Mouse (Mus musculus) forebrain, embryonic 15.5 days (tissue): ENCODE results near the gene Gm42906. TPM values are rescaled to one million over a fixed set of nuclear protein-coding genes. Genes with fewer than 3 reads are reported as not detected.

Experiments
- ATAC-seq: fragments of 200-750 bp; cut with Nextera tagmentation; replicated peaks from 2 replicates; pipeline ENCODE4 v1.8.0; 2017; ENCODE audit warnings: mild to moderate bottlenecking, moderate TSS enrichment, moderate library complexity
- H3K27ac ChIP-seq: fragments of 300-500 bp; sonication (generic); replicated peaks from 2 replicates; pipeline ENCODE4 v1.5.1; 2015; ENCODE audit warnings: mild to moderate bottlenecking, inconsistent platforms
- H3K27me3 ChIP-seq: fragments of 300-500 bp; sonication (generic); 2 replicates; pipeline ENCODE4 v1.6.1; 2015; ENCODE audit warnings: inconsistent platforms
- H3K36me3 ChIP-seq: fragments of 300-500 bp; sonication (generic); 2 replicates; pipeline ENCODE4 v1.6.1; 2015; ENCODE audit warnings: mild to moderate bottlenecking, inconsistent platforms
- H3K4me1 ChIP-seq: fragments of 300-500 bp; sonication (generic); 2 replicates; pipeline ENCODE4 v1.6.1; 2015; ENCODE audit warnings: inconsistent platforms
- H3K4me2 ChIP-seq: fragments of 300-500 bp; sonication (generic); replicated peaks from 2 replicates; pipeline ENCODE4 v1.6.1; 2015; ENCODE audit warnings: mild to moderate bottlenecking, inconsistent platforms
- H3K4me3 ChIP-seq: fragments of 300-500 bp; sonication (generic); 2 replicates; pipeline ENCODE4 v1.5.1; 2015; ENCODE audit warnings: mild to moderate bottlenecking, inconsistent platforms
- H3K9ac ChIP-seq: fragments of 300-500 bp; sonication (generic); replicated peaks from 2 replicates; pipeline ENCODE4 v1.6.1; 2015; ENCODE audit warnings: mild to moderate bottlenecking, inconsistent platforms
- H3K9me3 ChIP-seq: fragments of 300-500 bp; sonication (generic); 2 replicates; pipeline ENCODE4 v1.6.1; 2016; ENCODE audit warnings: inconsistent platforms
- WGBS: fragments of 180-500 bp; shearing (Covaris S2); methylation state at CpG from one replicate; pipeline ENCODE4 v1.1.7; 2015; ENCODE audit warnings: mixed read lengths; 5-methylcytosine and 5-hydroxymethylcytosine counted together
- polyA plus RNA-seq: library from polyadenylated mRNA; unstranded; fragments of >200 nt; fragmentation: Nextera tagmentation; extraction: Ambion mirVana; gene quantifications from 2 replicates; pipeline ENCODE4 v1.2.1, GENCODE M21; 2015

Gene Gm42906
- polyA plus RNA-seq, 1 experiment from 2014 or later, result not detected

- no peak overlapping the region for H3K9ac ChIP-seq
- H3K27ac ChIP-seq, result no peak overlapping the region
- no peak overlapping the region for H3K4me3 ChIP-seq
- H3K27me3 ChIP-seq, result no peaks in the 10 kb centered on the region
- no peaks in the 10 kb centered on the region for H3K36me3 ChIP-seq
- H3K9me3 ChIP-seq, result no peaks in the 10 kb centered on the region
- WGBS, result 95% methylated on average over 14 of the region's 14 CpGs
- no peak for ATAC-seq
- no peaks in the 10 kb centered on the region for H3K4me1 ChIP-seq
- no peak overlapping the region for H3K4me2 ChIP-seq
Measured at GRCm38 (mm10) chr5:151133744-151134143, 294.2 kb downstream of the Gm42906 start.

DNA sequence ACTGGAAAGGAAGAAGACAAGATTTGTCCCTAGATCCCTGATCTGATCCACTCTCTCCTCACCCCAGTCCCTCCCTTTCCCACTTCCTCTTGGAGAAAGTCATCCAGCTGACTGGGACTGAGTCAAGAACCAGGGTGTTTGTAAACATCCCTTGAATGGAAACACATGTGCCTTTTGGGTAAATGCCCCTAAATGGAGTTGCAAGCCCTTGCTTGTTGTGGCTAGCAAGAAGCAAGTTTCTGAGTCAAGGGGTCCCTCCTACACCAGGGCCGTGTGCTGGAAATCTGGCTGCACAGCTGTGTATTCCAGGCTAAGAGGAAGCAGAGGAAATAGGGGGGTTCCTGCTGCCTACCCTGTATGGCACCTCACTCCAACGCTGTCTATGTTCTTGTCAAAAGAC lies 298.2 kb downstream of the Gm42906 start:
- 83% methylated on average over 2 of the region's 2 CpGs for WGBS
- Histone ChIP-seq H3K36me3 (no peaks in the 10 kb centered on the region), H3K4me1 (no peaks in the 10 kb centered on the region), H3K27ac (no peak overlapping the region), H3K9ac (no peak overlapping the region), H3K4me3 (no peak overlapping the region), H3K4me2 (no peak overlapping the region), H3K27me3 (no peaks in the 10 kb centered on the region), H3K9me3 (no peaks in the 10 kb centered on the region)
- no peak for ATAC-seq

GRCm38 (mm10) chr5:151127298-151127717 lies 300.7 kb downstream of the Gm42906 start:
- Histone ChIP-seq H3K27me3 (no peaks in the 10 kb centered on the region), H3K4me1 (no peaks in the 10 kb centered on the region), H3K9me3 (no peaks in the 10 kb centered on the region), H3K9ac (no peak overlapping the region), H3K4me2 (no peak overlapping the region), H3K27ac (no peak overlapping the region), H3K4me3 (no peak overlapping the region), H3K36me3 (no peaks in the 10 kb centered on the region)
- 51% methylated on average over 6 of the region's 6 CpGs for WGBS
- ATAC-seq, result no peak

- Histone ChIP-seq H3K36me3 (no peaks in the 10 kb centered on the region), H3K4me3 (no peak overlapping the region), H3K9me3 (no peaks in the 10 kb centered on the region), H3K27ac (no peak overlapping the region), H3K4me1 (no peaks in the 10 kb centered on the region), H3K4me2 (no peak overlapping the region), H3K27me3 (no peaks in the 10 kb centered on the region), H3K9ac (no peak overlapping the region)
- ATAC-seq, result no peak
- WGBS, result 79% methylated on average over 10 of the region's 10 CpGs
Measured at GRCm38 (mm10) chr5:151126608-151127005, 301.4 kb downstream of the Gm42906 start.

GRCm38 (mm10) chr5:151125985-151126607 lies 301.9 kb downstream of the Gm42906 start:
- Histone ChIP-seq H3K36me3 (no peaks in the 10 kb centered on the region), H3K4me1 (no peaks in the 10 kb centered on the region), H3K27ac (no peak overlapping the region), H3K9ac (no peak overlapping the region), H3K27me3 (no peaks in the 10 kb centered on the region), H3K4me2 (no peak overlapping the region), H3K4me3 (no peak overlapping the region), H3K9me3 (no peaks in the 10 kb centered on the region)
- ATAC-seq, result no peak
- 83% methylated on average over 6 of the region's 6 CpGs for WGBS

DNA sequence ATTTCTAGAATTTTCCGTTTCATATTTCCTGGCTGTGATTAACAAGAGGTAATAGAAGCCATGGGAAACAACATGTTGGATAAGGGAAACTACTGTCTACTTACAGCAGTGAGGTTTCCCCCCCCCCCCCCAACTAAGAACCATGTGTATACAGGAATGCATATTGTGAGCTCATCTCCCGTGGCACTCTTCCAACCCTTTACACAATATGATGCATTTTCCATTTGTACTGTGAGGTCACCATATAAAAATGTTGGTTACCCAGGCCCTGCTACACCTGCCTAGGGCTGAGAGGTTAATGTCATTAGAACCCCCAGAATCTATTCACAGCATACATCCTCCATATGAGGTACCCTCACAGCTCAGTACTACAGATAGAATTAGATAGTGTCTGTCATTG lies 310.1 kb downstream of the Gm42906 start:
- H3K9ac ChIP-seq, result no peak overlapping the region
- ATAC-seq, result no peak
- H3K4me1 ChIP-seq, result no peaks in the 10 kb centered on the region
- H3K4me2 ChIP-seq, result no peak overlapping the region
- H3K9me3 ChIP-seq, result no peaks in the 10 kb centered on the region
- no peaks in the 10 kb centered on the region for H3K36me3 ChIP-seq
- no peak overlapping the region for H3K4me3 ChIP-seq
- H3K27me3 ChIP-seq, result no peaks in the 10 kb centered on the region
- no peak overlapping the region for H3K27ac ChIP-seq
- WGBS, result 76% methylated on average over 2 of the region's 2 CpGs

GRCm38 (mm10) chr5:151116192-151116887 lies 311.6 kb downstream of the Gm42906 start:
- Histone ChIP-seq H3K4me1 (no peaks in the 10 kb centered on the region), H3K36me3 (no peaks in the 10 kb centered on the region), H3K27ac (no peak overlapping the region), H3K9ac (no peak overlapping the region), H3K9me3 (no peaks in the 10 kb centered on the region), H3K4me2 (no peak overlapping the region), H3K4me3 (no peak overlapping the region), H3K27me3 (no peaks in the 10 kb centered on the region)
- 83% methylated on average over 5 of the region's 5 CpGs for WGBS
- ATAC-seq, result no peak

GRCm38 (mm10) chr5:151112743-151113142 lies 315.2 kb downstream of the Gm42906 start:
- Histone ChIP-seq H3K4me3 (no peak overlapping the region), H3K36me3 (no peaks in the 10 kb centered on the region), H3K4me2 (no peak overlapping the region), H3K27ac (no peak overlapping the region), H3K9ac (no peak overlapping the region), H3K4me1 (no peaks in the 10 kb centered on the region), H3K9me3 (no peaks in the 10 kb centered on the region), H3K27me3 (no peaks in the 10 kb centered on the region)
- WGBS, result 91% methylated on average over 9 of the region's 9 CpGs
- ATAC-seq, result no peak

GRCm38 (mm10) chr5:151111080-151111871 lies 316.7 kb downstream of the Gm42906 start:
- H3K9ac ChIP-seq, result no peak overlapping the region
- H3K27ac ChIP-seq, result no peak overlapping the region
- H3K4me1 ChIP-seq, result no peaks in the 10 kb centered on the region
- H3K4me2 ChIP-seq, result no peak overlapping the region
- no peaks in the 10 kb centered on the region for H3K27me3 ChIP-seq
- 90% methylated on average over 7 of the region's 7 CpGs for WGBS
- H3K4me3 ChIP-seq, result no peak overlapping the region
- H3K36me3 ChIP-seq, result no peaks in the 10 kb centered on the region
- no peak for ATAC-seq
- no peaks in the 10 kb centered on the region for H3K9me3 ChIP-seq

- no peaks in the 10 kb centered on the region for H3K9me3 ChIP-seq
- H3K27ac ChIP-seq, result no peak overlapping the region
- no peaks in the 10 kb centered on the region for H3K4me1 ChIP-seq
- no peak overlapping the region for H3K9ac ChIP-seq
- no peaks in the 10 kb centered on the region for H3K36me3 ChIP-seq
- 24% methylated on average over 6 of the region's 6 CpGs for WGBS
- H3K4me2 ChIP-seq, result no peak overlapping the region
- no peak overlapping the region for H3K4me3 ChIP-seq
- H3K27me3 ChIP-seq, result no peaks in the 10 kb centered on the region
- ATAC-seq, result no peak
Measured at GRCm38 (mm10) chr5:151110461-151110908, 317.5 kb downstream of the Gm42906 start.

DNA sequence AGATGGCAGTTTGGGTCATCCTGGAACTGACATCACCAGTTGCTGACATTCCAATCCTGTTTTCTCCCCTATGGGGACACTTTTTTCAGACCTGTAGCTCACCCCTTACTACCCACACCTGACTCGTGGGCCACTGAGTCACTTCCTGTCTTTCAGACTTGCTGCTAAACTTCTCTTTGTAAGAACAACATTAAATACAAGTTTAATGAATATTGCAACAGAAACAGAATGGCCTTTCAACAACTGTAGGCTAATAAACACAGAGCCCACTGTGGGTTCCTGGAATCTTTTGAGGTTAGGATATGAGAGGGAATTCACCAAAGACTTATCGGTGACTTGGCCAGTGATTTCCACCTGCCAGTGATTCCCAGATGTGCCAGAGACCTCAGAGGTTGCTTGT lies 318.1 kb downstream of the Gm42906 start:
- no peaks in the 10 kb centered on the region for H3K36me3 ChIP-seq
- H3K27ac ChIP-seq, result no peak overlapping the region
- no peak for ATAC-seq
- no peaks in the 10 kb centered on the region for H3K9me3 ChIP-seq
- no peak overlapping the region for H3K4me2 ChIP-seq
- no peak overlapping the region for H3K9ac ChIP-seq
- H3K4me1 ChIP-seq, result no peaks in the 10 kb centered on the region
- WGBS, result 80% methylated on average over 2 of the region's 2 CpGs
- no peak overlapping the region for H3K4me3 ChIP-seq
- H3K27me3 ChIP-seq, result no peaks in the 10 kb centered on the region

- Histone ChIP-seq H3K4me2 (no peak overlapping the region), H3K4me3 (no peak overlapping the region), H3K36me3 (no peaks in the 10 kb centered on the region), H3K4me1 (no peaks in the 10 kb centered on the region), H3K27me3 (no peaks in the 10 kb centered on the region), H3K9ac (no peak overlapping the region), H3K9me3 (no peaks in the 10 kb centered on the region), H3K27ac (no peak overlapping the region)
- 89% methylated on average over 7 of the region's 7 CpGs for WGBS
- no peak for ATAC-seq
Measured at GRCm38 (mm10) chr5:151108955-151109354, 319.0 kb downstream of the Gm42906 start.
